Mouse (Mus musculus): ENCODE measurements around the gene Hfe. TPM values are rescaled to one million over a fixed set of nuclear protein-coding genes. Genes with fewer than 3 reads are reported as not detected.
"Not testable (repeated sequence)": the region's sequence is repeated elsewhere in the genome, so short reads cannot be mapped to it uniquely, and the experiment has no call there.

Hfe gene
- polyA plus RNA-seq, 1 experiment from 2014 or later: 6.8 TPM

DNA sequence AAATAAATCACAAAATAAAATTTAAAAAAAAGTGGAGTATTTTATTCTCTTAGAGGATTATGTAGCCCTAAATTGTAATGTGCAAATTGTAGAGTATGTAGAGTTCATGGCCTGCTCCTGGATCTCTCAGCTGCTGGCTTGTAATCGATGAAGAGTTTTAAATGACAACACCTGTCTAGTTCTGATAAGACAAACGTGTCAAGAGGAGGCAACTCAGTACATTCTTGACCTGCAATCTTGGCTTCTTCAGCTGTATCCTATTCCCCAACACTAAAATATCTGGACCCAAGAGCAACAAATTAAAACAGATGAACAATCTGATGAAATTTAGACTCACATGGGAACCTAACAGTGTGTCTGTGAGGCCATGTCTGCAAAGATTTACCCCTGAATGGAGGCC is 21.2 kb downstream of the Hfe start:
- 64% methylated on average over 2 of the region's 2 CpGs for WGBS
- 0 out of 2 replicates have a peak, but pooled peaks cover 3% of the 10 kb centered on the region for H3K4me1 ChIP-seq (ENCODE audit: control insufficient read depth, insufficient read depth, low read length)
- H3K4me3 ChIP-seq (ENCODE audit: low read depth, low read length): no peak overlapping the region
- no peaks in the 10 kb centered on the region for H3K36me3 ChIP-seq (ENCODE audit: control insufficient read depth, insufficient read depth, low read length)
- no peaks in the 10 kb centered on the region for H3K27me3 ChIP-seq (ENCODE audit: control insufficient read depth, insufficient read depth, low read length)
- H3K9ac ChIP-seq (replicated peaks; ENCODE audit: low read depth, low read length): no peak overlapping the region
- H3K9me3 ChIP-seq (ENCODE audit: control insufficient read depth, low read depth, low read length): no peaks in the 10 kb centered on the region
- H3K27ac ChIP-seq (ENCODE audit: low read length): no peak overlapping the region
- no peak for ATAC-seq (ENCODE audit: insufficient number of reproducible peaks, insufficient read depth, low FRiP score, low read depth)
- H3K4me2 ChIP-seq (replicated peaks; ENCODE audit: low read depth, low read length): no peak overlapping the region

DNA sequence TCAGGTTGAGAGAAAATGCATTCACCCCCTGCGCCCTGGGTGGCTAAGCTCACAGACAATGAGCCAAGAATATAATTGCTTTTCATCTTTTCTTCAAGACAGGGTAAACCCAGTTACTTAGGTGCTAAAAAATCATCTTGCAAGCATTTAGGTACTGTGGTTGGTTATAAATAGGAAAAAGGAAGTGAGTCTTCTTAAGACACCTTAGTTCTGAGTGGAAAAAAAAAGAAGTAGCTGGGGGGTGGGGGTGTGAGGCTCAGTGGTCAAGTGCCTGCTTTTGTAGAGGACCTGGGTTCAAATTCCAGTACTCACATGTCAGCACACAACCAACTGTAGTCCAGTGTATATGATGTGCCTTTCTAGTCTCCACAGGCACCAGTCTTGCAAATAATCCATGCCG is 21.7 kb downstream of the Hfe start:
- no peak for ATAC-seq (ENCODE audit: insufficient number of reproducible peaks, insufficient read depth, low FRiP score, low read depth)
- Histone ChIP-seq H3K27ac (ENCODE audit: low read length) (no peak overlapping the region), H3K9me3 (ENCODE audit: control insufficient read depth, low read depth, low read length) (no peaks in the 10 kb centered on the region), H3K4me1 (ENCODE audit: control insufficient read depth, insufficient read depth, low read length) (0 out of 2 replicates have a peak, but pooled peaks cover 3% of the 10 kb centered on the region), H3K4me2 (replicated peaks; ENCODE audit: low read depth, low read length) (no peak overlapping the region), H3K27me3 (ENCODE audit: control insufficient read depth, insufficient read depth, low read length) (no peaks in the 10 kb centered on the region), H3K9ac (replicated peaks; ENCODE audit: low read depth, low read length) (no peak overlapping the region), H3K4me3 (ENCODE audit: low read depth, low read length) (no peak overlapping the region), H3K36me3 (ENCODE audit: control insufficient read depth, insufficient read depth, low read length) (no peaks in the 10 kb centered on the region)
- WGBS: 92% methylated on average over 2 of the region's 2 CpGs

DNA sequence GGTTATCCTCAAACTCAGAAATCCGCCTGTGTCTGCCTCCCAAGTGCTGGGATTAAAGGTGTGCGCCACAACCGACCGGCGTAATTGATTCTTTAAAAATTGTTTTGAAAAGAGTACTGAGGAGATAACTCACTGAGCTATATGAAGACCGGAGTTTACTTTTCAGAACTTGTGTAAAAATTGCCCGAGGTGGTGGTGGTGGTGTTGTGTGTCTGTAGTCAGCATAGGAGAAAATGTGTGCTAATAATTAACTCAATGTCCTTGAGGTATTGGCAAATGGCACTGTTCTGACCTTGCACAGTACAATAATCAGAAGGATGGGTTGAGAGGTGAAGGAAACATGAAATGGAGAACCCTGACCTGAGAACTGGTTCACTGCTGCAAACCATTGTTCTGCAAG is 22.7 kb downstream of the Hfe start:
- no peak overlapping the region for H3K4me3 ChIP-seq (ENCODE audit: low read depth, low read length)
- no peak for ATAC-seq (ENCODE audit: insufficient number of reproducible peaks, insufficient read depth, low FRiP score, low read depth)
- no peaks in the 10 kb centered on the region for H3K9me3 ChIP-seq (ENCODE audit: control insufficient read depth, low read depth, low read length)
- H3K4me1 ChIP-seq (ENCODE audit: control insufficient read depth, insufficient read depth, low read length): peaks cover 5% of the 10 kb centered on the region; the same call in 1 of the 2 replicates
- WGBS: 83% methylated on average over 7 of the region's 7 CpGs
- H3K9ac ChIP-seq (replicated peaks; ENCODE audit: low read depth, low read length): no peak overlapping the region
- no peak overlapping the region for H3K4me2 ChIP-seq (replicated peaks; ENCODE audit: low read depth, low read length)
- H3K36me3 ChIP-seq (ENCODE audit: control insufficient read depth, insufficient read depth, low read length): no peaks in the 10 kb centered on the region
- no peak overlapping the region for H3K27ac ChIP-seq (ENCODE audit: low read length)
- H3K27me3 ChIP-seq (ENCODE audit: control insufficient read depth, insufficient read depth, low read length): no peaks in the 10 kb centered on the region

DNA sequence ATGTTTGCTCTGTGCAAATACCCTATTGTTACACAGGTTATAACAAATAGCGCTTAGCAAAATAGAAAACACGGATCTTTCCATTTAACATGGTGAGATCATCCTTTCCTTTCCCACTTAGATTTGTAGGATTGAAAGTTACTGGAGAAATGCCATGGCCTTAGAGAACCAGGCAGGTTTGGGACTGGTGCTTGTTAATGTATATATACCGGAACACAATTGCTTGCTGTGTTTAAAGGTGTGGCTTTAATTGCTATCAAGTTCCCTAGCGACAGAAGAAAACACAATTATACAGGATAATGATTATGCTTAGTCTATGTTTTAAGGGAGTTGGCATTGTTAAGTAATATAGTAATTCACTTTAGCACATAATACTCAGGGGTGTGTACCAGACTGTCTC is 23.5 kb downstream of the Hfe start:
- no peak overlapping the region for H3K4me3 ChIP-seq (ENCODE audit: low read depth, low read length)
- H3K27ac ChIP-seq (ENCODE audit: low read length): no peak overlapping the region
- no peak for ATAC-seq (ENCODE audit: insufficient number of reproducible peaks, insufficient read depth, low FRiP score, low read depth)
- WGBS: 63% methylated on average over 4 of the region's 4 CpGs
- no peaks in the 10 kb centered on the region for H3K36me3 ChIP-seq (ENCODE audit: control insufficient read depth, insufficient read depth, low read length)
- no peak overlapping the region for H3K9ac ChIP-seq (replicated peaks; ENCODE audit: low read depth, low read length)
- no peak overlapping the region for H3K4me2 ChIP-seq (replicated peaks; ENCODE audit: low read depth, low read length)
- peaks cover 9% of the 10 kb centered on the region; the same call in 1 of the 2 replicates for H3K4me1 ChIP-seq (ENCODE audit: control insufficient read depth, insufficient read depth, low read length)
- no peaks in the 10 kb centered on the region for H3K9me3 ChIP-seq (ENCODE audit: control insufficient read depth, low read depth, low read length)
- no peaks in the 10 kb centered on the region for H3K27me3 ChIP-seq (ENCODE audit: control insufficient read depth, insufficient read depth, low read length)

DNA sequence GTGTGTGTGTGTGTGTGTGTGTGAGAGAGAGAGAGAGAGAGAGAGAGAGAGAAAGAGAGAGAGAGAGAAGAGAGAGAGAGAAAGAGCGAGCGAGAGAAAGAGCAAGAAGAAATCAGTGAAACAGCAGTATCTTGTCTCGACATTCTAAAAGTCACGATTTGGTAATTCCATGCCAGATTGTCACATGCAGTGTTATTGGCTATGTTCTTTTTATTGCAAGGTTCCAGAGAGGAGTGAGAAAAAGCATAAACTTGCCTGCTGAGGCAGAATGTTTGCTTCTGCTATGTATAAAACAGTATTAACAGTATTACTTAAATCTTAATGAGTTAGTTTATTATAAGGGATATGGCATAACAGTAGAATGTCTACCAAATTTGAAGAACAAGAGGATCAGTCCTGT is 24.7 kb downstream of the Hfe start:
- WGBS: 32% methylated on average over 4 of the region's 4 CpGs
- peak overlapping the region; percentile 55 for H3K9ac ChIP-seq (replicated peaks; ENCODE audit: low read depth, low read length)
- H3K4me1 ChIP-seq (ENCODE audit: control insufficient read depth, insufficient read depth, low read length): peaks cover 9% of the 10 kb centered on the region; the same call in 1 of the 2 replicates
- H3K9me3 ChIP-seq (ENCODE audit: control insufficient read depth, low read depth, low read length): no peaks in the 10 kb centered on the region
- H3K4me2 ChIP-seq (replicated peaks; ENCODE audit: low read depth, low read length): peak overlapping the region; percentile 78
- no peaks in the 10 kb centered on the region for H3K27me3 ChIP-seq (ENCODE audit: control insufficient read depth, insufficient read depth, low read length)
- no peak for ATAC-seq (ENCODE audit: insufficient number of reproducible peaks, insufficient read depth, low FRiP score, low read depth)
- peak overlapping the region; percentile 98 for H3K27ac ChIP-seq (ENCODE audit: low read length)
- peak overlapping the region; percentile 34 for H3K4me3 ChIP-seq (ENCODE audit: low read depth, low read length)
- H3K36me3 ChIP-seq (ENCODE audit: control insufficient read depth, insufficient read depth, low read length): no peaks in the 10 kb centered on the region

DNA sequence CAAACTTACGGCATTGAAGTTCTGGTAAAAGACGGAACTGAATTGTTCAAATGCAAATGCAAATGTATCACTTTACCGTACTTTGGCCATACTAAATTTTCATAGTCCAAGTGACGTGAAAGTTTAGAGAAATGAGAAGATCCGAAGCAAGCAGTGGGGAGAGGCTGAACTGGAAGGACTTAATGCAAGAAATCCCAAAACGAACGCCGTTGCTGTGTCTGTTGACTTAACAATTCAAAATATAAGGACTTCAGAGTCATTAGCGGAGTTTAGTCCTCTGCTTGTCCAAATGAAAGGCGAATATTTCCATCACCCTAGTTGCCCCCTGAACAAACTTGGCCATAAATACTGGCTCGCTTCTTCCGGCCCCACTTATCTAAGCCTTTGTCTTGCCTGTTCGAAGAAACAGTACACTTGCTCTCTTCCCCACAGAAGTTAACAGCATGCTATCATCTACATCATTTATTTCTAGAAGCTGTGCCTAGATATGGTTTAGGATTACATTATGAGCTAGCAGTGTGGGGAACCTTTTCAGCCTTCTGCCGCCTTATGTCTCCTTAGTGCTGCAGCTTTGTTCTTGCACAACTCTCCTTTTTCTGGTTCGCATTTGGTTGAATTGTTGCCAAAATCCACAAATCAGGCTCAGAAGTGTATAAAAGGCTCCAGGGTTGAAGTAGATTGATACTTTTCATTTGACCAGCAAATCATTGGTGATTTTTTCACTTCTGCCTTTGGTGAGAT is 25.4 kb downstream of the Hfe start:
- no peaks in the 10 kb centered on the region for H3K9me3 ChIP-seq (ENCODE audit: control insufficient read depth, low read depth, low read length)
- H3K4me3 ChIP-seq (ENCODE audit: low read depth, low read length): peak overlapping the region; percentile 34
- no peaks in the 10 kb centered on the region for H3K36me3 ChIP-seq (ENCODE audit: control insufficient read depth, insufficient read depth, low read length)
- no peaks in the 10 kb centered on the region for H3K27me3 ChIP-seq (ENCODE audit: control insufficient read depth, insufficient read depth, low read length)
- no peak for ATAC-seq (ENCODE audit: insufficient number of reproducible peaks, insufficient read depth, low FRiP score, low read depth)
- peak overlapping the region; percentile 78 for H3K4me2 ChIP-seq (replicated peaks; ENCODE audit: low read depth, low read length)
- H3K4me1 ChIP-seq (ENCODE audit: control insufficient read depth, insufficient read depth, low read length): peaks cover 9% of the 10 kb centered on the region; the same call in 1 of the 2 replicates
- H3K9ac ChIP-seq (replicated peaks; ENCODE audit: low read depth, low read length): peak overlapping the region; percentile 55
- H3K27ac ChIP-seq (ENCODE audit: low read length): peak overlapping the region; percentile 98
- WGBS: 4% methylated on average over 15 of the region's 15 CpGs

DNA sequence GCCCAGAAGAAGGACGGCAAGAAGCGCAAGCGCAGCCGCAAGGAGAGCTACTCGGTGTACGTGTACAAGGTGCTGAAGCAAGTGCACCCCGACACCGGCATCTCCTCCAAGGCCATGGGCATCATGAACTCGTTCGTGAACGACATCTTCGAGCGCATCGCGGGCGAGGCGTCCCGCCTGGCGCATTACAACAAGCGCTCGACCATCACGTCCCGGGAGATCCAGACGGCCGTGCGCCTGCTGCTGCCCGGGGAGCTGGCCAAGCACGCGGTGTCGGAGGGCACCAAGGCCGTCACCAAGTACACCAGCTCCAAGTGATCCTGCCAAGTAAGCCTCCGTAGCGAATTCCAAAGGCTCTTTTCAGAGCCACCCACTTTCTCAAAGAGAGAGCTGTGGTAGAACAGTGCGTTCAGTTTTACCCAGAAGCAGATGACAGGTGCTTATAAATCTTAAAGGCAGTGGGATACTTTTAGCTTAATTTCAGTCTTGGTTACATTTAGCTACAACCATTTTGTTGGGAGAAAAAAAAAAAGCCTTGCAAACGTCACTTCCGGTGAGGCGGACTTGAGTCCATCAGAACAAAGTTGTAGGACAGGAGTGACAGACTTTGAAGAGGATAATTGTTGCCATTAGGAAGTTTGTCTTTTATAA is 26.2 kb downstream of the Hfe start:
- Histone ChIP-seq H3K27ac (ENCODE audit: low read length) (peak overlapping the region; percentile 98), H3K9ac (replicated peaks; ENCODE audit: low read depth, low read length) (peak overlapping the region; percentile 55), H3K4me3 (ENCODE audit: low read depth, low read length) (peak overlapping the region; percentile 34), H3K4me2 (replicated peaks; ENCODE audit: low read depth, low read length) (peak overlapping the region; percentile 78)
- H3K36me3 ChIP-seq (ENCODE audit: control insufficient read depth, insufficient read depth, low read length); H3K27me3 ChIP-seq (ENCODE audit: control insufficient read depth, insufficient read depth, low read length); ATAC-seq (ENCODE audit: insufficient number of reproducible peaks, insufficient read depth, low FRiP score, low read depth); H3K9me3 ChIP-seq (ENCODE audit: control insufficient read depth, low read depth, low read length); H3K4me1 ChIP-seq (ENCODE audit: control insufficient read depth, insufficient read depth, low read length): not testable (repeated sequence)
- WGBS: 0% methylated on average over 11 of the region's 37 CpGs

DNA sequence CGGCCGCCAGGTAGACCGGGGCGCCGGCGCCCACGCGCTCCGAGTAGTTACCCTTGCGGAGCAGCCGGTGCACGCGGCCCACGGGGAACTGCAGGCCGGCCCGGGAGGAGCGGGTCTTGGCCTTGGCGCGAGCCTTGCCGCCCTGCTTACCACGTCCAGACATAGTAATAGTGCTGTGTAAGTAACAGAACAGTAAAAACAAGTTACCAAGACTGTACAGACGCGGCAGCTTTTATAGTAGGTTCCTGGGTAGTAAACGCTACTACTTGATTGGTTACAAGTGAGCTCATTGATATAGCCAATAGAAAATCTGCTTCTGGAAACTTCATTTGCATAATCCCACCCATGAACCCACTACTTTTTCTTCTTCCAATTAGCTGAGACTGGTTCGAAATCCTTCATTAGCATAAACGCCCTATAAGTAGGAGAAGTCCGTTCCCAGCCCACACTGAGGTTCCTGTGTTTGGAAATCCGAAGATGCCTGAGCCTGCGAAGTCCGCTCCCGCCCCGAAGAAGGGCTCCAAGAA is 26.8 kb downstream of the Hfe start, which contains the start of the genes Hist1h2ac and Hist1h2bc:
Gene Hist1h2ac, minus strand, starts transcription at position 194 of the 527 bp plus-strand sequence.
Gene Hist1h2bc, plus strand, starts transcription at position 445 of the 527 bp plus-strand sequence.
- H3K9me3 ChIP-seq (ENCODE audit: control insufficient read depth, low read depth, low read length): no peaks in the 10 kb centered on the region
- peak within 1 kb of the TSS; percentile 55 for H3K9ac ChIP-seq (replicated peaks; ENCODE audit: low read depth, low read length)
- WGBS: 0% methylated on average over 32 of the region's 32 CpGs
- H3K4me1 ChIP-seq (ENCODE audit: control insufficient read depth, insufficient read depth, low read length): peaks cover 9% of the 10 kb centered on the region; the same call in 1 of the 2 replicates
- peak within 1 kb of the TSS; percentile 98 for H3K27ac ChIP-seq (ENCODE audit: low read length)
- peak; percentile 98 for ATAC-seq (ENCODE audit: insufficient number of reproducible peaks, insufficient read depth, low FRiP score, low read depth)
- peak within 1 kb of the TSS; percentile 78 for H3K4me2 ChIP-seq (replicated peaks; ENCODE audit: low read depth, low read length)
- H3K27me3 ChIP-seq (ENCODE audit: control insufficient read depth, insufficient read depth, low read length): no peaks in the 10 kb centered on the region
- peak within 1 kb of the TSS; percentile 34 for H3K4me3 ChIP-seq (ENCODE audit: low read depth, low read length)
- H3K36me3 ChIP-seq (ENCODE audit: control insufficient read depth, insufficient read depth, low read length): no peaks in the 10 kb centered on the region
